Mouse (Mus musculus) kidney, embryonic 14.5 days (tissue): ENCODE results near the gene Rflna. TPM values are rescaled to one million over a fixed set of nuclear protein-coding genes. Genes with fewer than 3 reads are reported as not detected.

ENCODE experiments used
- ATAC-seq: fragments of 200-750 bp; cut with Nextera tagmentation; 2 replicates; pipeline ENCODE4 v1.8.0; 2017; ENCODE audit warnings: moderate number of reproducible peaks, mild to moderate bottlenecking, moderate TSS enrichment, moderate library complexity; ENCODE audit not compliant: low FRiP score, low TSS enrichment
- H3K27ac ChIP-seq: fragments of 300-500 bp; sonication (generic); 2 replicates; pipeline ENCODE4 v1.5.1; 2014; ENCODE audit warnings: low read depth, mild to moderate bottlenecking, low read length, moderate library complexity, mixed read lengths
- H3K27me3 ChIP-seq: fragments of 300-500 bp; sonication (generic); 2 replicates; pipeline ENCODE4 v1.6.1; 2014; ENCODE audit warnings: mild to moderate bottlenecking, low read length; ENCODE audit not compliant: control insufficient read depth, insufficient read depth
- H3K36me3 ChIP-seq: fragments of 300-500 bp; sonication (generic); 2 replicates; pipeline ENCODE4 v1.6.1; 2014; ENCODE audit warnings: low read length, mixed read lengths; ENCODE audit not compliant: control insufficient read depth, insufficient read depth
- H3K4me1 ChIP-seq: fragments of 300-500 bp; sonication (generic); 2 replicates; pipeline ENCODE4 v1.6.1; 2014; ENCODE audit warnings: low read length, mixed read lengths; ENCODE audit not compliant: control insufficient read depth, insufficient read depth
- H3K4me2 ChIP-seq: fragments of 300-500 bp; sonication (generic); replicated peaks from 2 replicates; pipeline ENCODE4 v1.6.1; 2014; ENCODE audit warnings: low read depth, mild to moderate bottlenecking, low read length
- H3K4me3 ChIP-seq: fragments of 300-500 bp; sonication (generic); 2 replicates; pipeline ENCODE4 v1.5.1; 2014; ENCODE audit warnings: mild to moderate bottlenecking, low read length
- H3K9ac ChIP-seq: fragments of 300-500 bp; sonication (generic); 2 replicates; pipeline ENCODE4 v1.6.1; 2014; ENCODE audit warnings: low read depth, mild to moderate bottlenecking, low read length, moderate library complexity
- H3K9me3 ChIP-seq: fragments of 300-500 bp; sonication (generic); 2 replicates; pipeline ENCODE4 v1.6.1; 2016; ENCODE audit warnings: low read length; ENCODE audit not compliant: control insufficient read depth
- WGBS: fragments of 180-500 bp; shearing (Covaris S2); extraction: QIAGEN DNeasy Blood & Tissue Kit; methylation state at CpG from one replicate; pipeline ENCODE4 v1.1.7; 2014; 5-methylcytosine and 5-hydroxymethylcytosine counted together
- polyA plus RNA-seq: library from polyadenylated mRNA; unstranded; fragments of >200 nt; fragmentation: Nextera tagmentation; extraction: Ambion mirVana; gene quantifications from 2 replicates; pipeline ENCODE4 v1.2.1, GENCODE M21; 2014

The Rflna gene
- polyA plus RNA-seq, 1 experiment from 2014 or later: 4.8 TPM

- Histone ChIP-seq H3K27ac (no peak overlapping the region), H3K4me1 (0 out of 2 replicates have a peak, but pooled peaks cover 3% of the 10 kb centered on the region), H3K4me3 (no peak overlapping the region), H3K9ac (no peak overlapping the region), H3K27me3 (no peaks in the 10 kb centered on the region), H3K36me3 (no peaks in the 10 kb centered on the region), H3K9me3 (no peaks in the 10 kb centered on the region), H3K4me2 (no peak overlapping the region)
- WGBS: 62% methylated on average over 6 of the region's 6 CpGs
- ATAC-seq: no peak
Observed at GRCm38 (mm10) chr5:124996816-124997215, 6.2 kb upstream of the Rflna start.

- H3K4me2 ChIP-seq: no peak overlapping the region
- no peak overlapping the region for H3K4me3 ChIP-seq
- H3K4me1 ChIP-seq: peaks cover under 1% of the 10 kb centered on the region; the same call in 1 of the 2 replicates
- H3K27ac ChIP-seq: no peak overlapping the region
- no peaks in the 10 kb centered on the region for H3K36me3 ChIP-seq
- H3K27me3 ChIP-seq: no peaks in the 10 kb centered on the region
- no peak for ATAC-seq
- H3K9ac ChIP-seq: no peak overlapping the region
- 64% methylated on average over 4 of the region's 4 CpGs for WGBS
- H3K9me3 ChIP-seq: no peaks in the 10 kb centered on the region
Observed at GRCm38 (mm10) chr5:124997913-124998312, 5.1 kb upstream of the Rflna start.

GRCm38 (mm10) chr5:125000756-125001250 lies 2.2 kb upstream of the Rflna start:
- Histone ChIP-seq H3K4me3 (no peak overlapping the region), H3K4me2 (no peak overlapping the region), H3K27me3 (0 out of 2 replicates have a peak, but pooled peaks cover 5% of the 10 kb centered on the region), H3K36me3 (no peaks in the 10 kb centered on the region), H3K9me3 (no peaks in the 10 kb centered on the region), H3K27ac (no peak overlapping the region), H3K4me1 (peaks cover under 1% of the 10 kb centered on the region), H3K9ac (no peak overlapping the region)
- 61% methylated on average over 10 of the region's 10 CpGs for WGBS
- no peak for ATAC-seq

GRCm38 (mm10) chr5:125003873-125004255 lies 843 bp downstream of the Rflna start:
- Histone ChIP-seq H3K4me2 (peak overlapping the region; percentile 82), H3K9me3 (no peaks in the 10 kb centered on the region), H3K27ac (no peak overlapping the region), H3K4me1 (peaks cover 9% of the 10 kb centered on the region), H3K27me3 (0 out of 2 replicates have a peak, but pooled peaks cover 5% of the 10 kb centered on the region), H3K36me3 (no peaks in the 10 kb centered on the region; the same call in 1 of the 2 replicates), H3K4me3 (peak overlapping the region; percentile 40), H3K9ac (peak overlapping the region; percentile 0; the same call in 1 of the 2 replicates)
- no peak for ATAC-seq
- 11% methylated on average over 15 of the region's 15 CpGs for WGBS

GRCm38 (mm10) chr5:125005871-125006652 lies 3.0 kb downstream of the Rflna start:
- no peak for ATAC-seq
- H3K4me3 ChIP-seq: no peak overlapping the region
- peaks cover 3% of the 10 kb centered on the region; the same call in 1 of the 2 replicates for H3K36me3 ChIP-seq
- H3K27me3 ChIP-seq: 0 out of 2 replicates have a peak, but pooled peaks cover 5% of the 10 kb centered on the region
- H3K27ac ChIP-seq: no peak overlapping the region
- WGBS: 70% methylated on average over 9 of the region's 9 CpGs
- H3K4me2 ChIP-seq: no peak overlapping the region
- no peak overlapping the region for H3K9ac ChIP-seq
- H3K4me1 ChIP-seq: peaks cover 9% of the 10 kb centered on the region
- H3K9me3 ChIP-seq: no peaks in the 10 kb centered on the region

- no peak overlapping the region for H3K9ac ChIP-seq
- H3K4me2 ChIP-seq: no peak overlapping the region
- no peaks in the 10 kb centered on the region for H3K9me3 ChIP-seq
- no peak for ATAC-seq
- no peak overlapping the region for H3K4me3 ChIP-seq
- H3K36me3 ChIP-seq: peaks cover 8% of the 10 kb centered on the region; the same call in 1 of the 2 replicates
- peaks cover 9% of the 10 kb centered on the region for H3K4me1 ChIP-seq
- H3K27ac ChIP-seq: no peak overlapping the region
- H3K27me3 ChIP-seq: 0 out of 2 replicates have a peak, but pooled peaks cover 5% of the 10 kb centered on the region
- WGBS: 62% methylated on average over 5 of the region's 5 CpGs
Observed at GRCm38 (mm10) chr5:125006896-125007295, 3.9 kb downstream of the Rflna start.

GRCm38 (mm10) chr5:125011166-125011565 lies 8.1 kb downstream of the Rflna start:
- H3K36me3 ChIP-seq: peaks cover 36% of the 10 kb centered on the region
- no peak overlapping the region for H3K9ac ChIP-seq
- H3K9me3 ChIP-seq: no peaks in the 10 kb centered on the region
- WGBS: 74% methylated on average over 24 of the region's 24 CpGs
- H3K4me2 ChIP-seq: no peak overlapping the region
- no peak overlapping the region for H3K4me3 ChIP-seq
- peaks cover 5% of the 10 kb centered on the region; the same call in 1 of the 2 replicates for H3K4me1 ChIP-seq
- H3K27me3 ChIP-seq: no peaks in the 10 kb centered on the region
- ATAC-seq: no peak
- H3K27ac ChIP-seq: no peak overlapping the region

GRCm38 (mm10) chr5:125011628-125012027 lies 8.6 kb downstream of the Rflna start:
- Histone ChIP-seq H3K9me3 (no peaks in the 10 kb centered on the region), H3K36me3 (peaks cover 40% of the 10 kb centered on the region)
- 91% methylated on average over 8 of the region's 8 CpGs for WGBS

GRCm38 (mm10) chr5:125014497-125014896 lies 11.5 kb downstream of the Rflna start:
- ATAC-seq: no peak
- Histone ChIP-seq H3K27ac (no peak overlapping the region), H3K4me3 (no peak overlapping the region), H3K4me2 (no peak overlapping the region), H3K27me3 (no peaks in the 10 kb centered on the region), H3K9me3 (no peaks in the 10 kb centered on the region), H3K36me3 (peaks cover 66% of the 10 kb centered on the region), H3K9ac (no peak overlapping the region), H3K4me1 (no peaks in the 10 kb centered on the region)
- 57% methylated on average over 7 of the region's 7 CpGs for WGBS

More at GRCm38 (mm10) chr5:125011628-125012027, 8.6 kb downstream of the Rflna start:
- Histone ChIP-seq H3K27me3 (no peaks in the 10 kb centered on the region), H3K4me1 (0 out of 2 replicates have a peak, but pooled peaks cover 2% of the 10 kb centered on the region), H3K4me2 (no peak overlapping the region), H3K9ac (no peak overlapping the region), H3K4me3 (no peak overlapping the region), H3K27ac (no peak overlapping the region)
- ATAC-seq: no peak
